Mouse (Mus musculus): ENCODE measurements around the gene Plin3. TPM values are rescaled to one million over a fixed set of nuclear protein-coding genes. Genes with fewer than 3 reads are reported as not detected.

The Plin3 gene
- polyA plus RNA-seq, 1 experiment from 2014 or later = 30.2 TPM

GRCm38 (mm10) chr17:56296201-56296600 is 3.5 kb upstream of the Plin3 start:
- H3K4me1 ChIP-seq = peaks cover 9% of the 10 kb centered on the region
- WGBS (ENCODE audit: insufficient replicate concordance) = 48% methylated on average over 1 of the region's 1 CpGs
- no peak overlapping the region for H3K9ac ChIP-seq
- H3K27ac ChIP-seq = no peak overlapping the region
- no peaks in the 10 kb centered on the region for H3K9me3 ChIP-seq (replicated peaks)
- H3K4me2 ChIP-seq = no peak overlapping the region
- H3K36me3 ChIP-seq = no peaks in the 10 kb centered on the region
- no peak overlapping the region for H3K4me3 ChIP-seq
- ATAC-seq = no peak
- H3K27me3 ChIP-seq (replicated peaks) = no peaks in the 10 kb centered on the region; the same call in 1 of the 2 replicates

- WGBS (ENCODE audit: insufficient replicate concordance) = 83% methylated on average over 19 of the region's 19 CpGs
- H3K4me3 ChIP-seq = no peak overlapping the region
- peaks cover 29% of the 10 kb centered on the region for H3K4me1 ChIP-seq
- no peak overlapping the region for H3K9ac ChIP-seq
- no peaks in the 10 kb centered on the region for H3K36me3 ChIP-seq
- H3K27me3 ChIP-seq (replicated peaks) = no peaks in the 10 kb centered on the region
- no peak for ATAC-seq
- H3K4me2 ChIP-seq = no peak overlapping the region
- H3K9me3 ChIP-seq (replicated peaks) = no peaks in the 10 kb centered on the region
- H3K27ac ChIP-seq = no peak overlapping the region
These were observed 1.6 kb upstream of the Plin3 start for GRCm38 (mm10) chr17:56294241-56294640.

- no peaks in the 10 kb centered on the region for H3K36me3 ChIP-seq
- WGBS (ENCODE audit: insufficient replicate concordance) = 37% methylated on average over 1 of the region's 1 CpGs
- ATAC-seq = no peak
These were observed 618 bp upstream of the Plin3 start for GRCm38 (mm10) chr17:56293291-56293690.

GRCm38 (mm10) chr17:56291826-56292475 is 722 bp downstream of the Plin3 start:
- Histone ChIP-seq H3K9ac (peak overlapping the region; percentile 71; the same call in 1 of the 2 replicates), H3K27ac (peak overlapping the region; percentile 93), H3K4me1 (peaks cover 51% of the 10 kb centered on the region), H3K4me2 (peak overlapping the region; percentile 85), H3K9me3 (replicated peaks) (no peaks in the 10 kb centered on the region), H3K4me3 (no peak overlapping the region), H3K36me3 (peaks cover under 1% of the 10 kb centered on the region; the same call in 1 of the 2 replicates), H3K27me3 (replicated peaks) (no peaks in the 10 kb centered on the region)
- 76% methylated on average over 7 of the region's 7 CpGs for WGBS (ENCODE audit: insufficient replicate concordance)
- ATAC-seq = no peak

More at GRCm38 (mm10) chr17:56293291-56293690, 618 bp upstream of the Plin3 start:
- H3K27ac ChIP-seq = no peak overlapping the region
- H3K4me2 ChIP-seq = no peak overlapping the region
- H3K9me3 ChIP-seq (replicated peaks) = no peaks in the 10 kb centered on the region
- H3K9ac ChIP-seq = no peak overlapping the region
- H3K4me1 ChIP-seq = peaks cover 38% of the 10 kb centered on the region
- no peak overlapping the region for H3K4me3 ChIP-seq
- H3K27me3 ChIP-seq (replicated peaks) = no peaks in the 10 kb centered on the region

GRCm38 (mm10) chr17:56291171-56291511 is 1.5 kb downstream of the Plin3 start:
- peak; percentile 78 for ATAC-seq
- H3K4me3 ChIP-seq = peak overlapping the region; percentile 64
- H3K4me1 ChIP-seq = peaks cover 60% of the 10 kb centered on the region
- peaks cover 8% of the 10 kb centered on the region for H3K36me3 ChIP-seq
- under 1% methylated on average over 16 of the region's 16 CpGs for WGBS (ENCODE audit: insufficient replicate concordance)
- no peaks in the 10 kb centered on the region for H3K27me3 ChIP-seq (replicated peaks)
- no peaks in the 10 kb centered on the region for H3K9me3 ChIP-seq (replicated peaks)
- peak overlapping the region; percentile 93 for H3K27ac ChIP-seq
- peak overlapping the region; percentile 85 for H3K4me2 ChIP-seq
- H3K9ac ChIP-seq = peak overlapping the region; percentile 71

GRCm38 (mm10) chr17:56290388-56291170 is 2.1 kb downstream of the Plin3 start:
- Histone ChIP-seq H3K4me3 (peak overlapping the region; percentile 64), H3K9ac (peak overlapping the region; percentile 74), H3K36me3 (peaks cover 14% of the 10 kb centered on the region), H3K27me3 (replicated peaks) (no peaks in the 10 kb centered on the region), H3K4me1 (peaks cover 62% of the 10 kb centered on the region), H3K4me2 (peak overlapping the region; percentile 85), H3K9me3 (replicated peaks) (no peaks in the 10 kb centered on the region), H3K27ac (peak overlapping the region; percentile 93)
- WGBS (ENCODE audit: insufficient replicate concordance) = 2% methylated on average over 17 of the region's 17 CpGs
- ATAC-seq = peak; percentile 84

GRCm38 (mm10) chr17:56289371-56290331 is 3.0 kb downstream of the Plin3 start:
- H3K4me2 ChIP-seq = peak overlapping the region; percentile 85
- 6% methylated on average over 23 of the region's 23 CpGs for whole genome bisulfite sequencing (ENCODE audit: insufficient replicate concordance)
- H3K4me1 ChIP-seq = peaks cover 65% of the 10 kb centered on the region
- H3K9me3 ChIP-seq (replicated peaks) = no peaks in the 10 kb centered on the region
- peak overlapping the region; percentile 64 for H3K4me3 ChIP-seq
- H3K27ac ChIP-seq = peak overlapping the region; percentile 93
- H3K36me3 ChIP-seq = peaks cover 23% of the 10 kb centered on the region
- H3K9ac ChIP-seq = peak overlapping the region; percentile 74
- H3K27me3 ChIP-seq (replicated peaks) = no peaks in the 10 kb centered on the region
- ATAC-seq = peak; percentile 36

- ATAC-seq = no peak
- H3K9ac ChIP-seq = peak overlapping the region; percentile 74; the same call in 1 of the 2 replicates
These were observed 3.8 kb downstream of the Plin3 start for GRCm38 (mm10) chr17:56288866-56289265.

GRCm38 (mm10) chr17:56287830-56288229 is 4.8 kb downstream of the Plin3 start:
- Histone ChIP-seq H3K4me2 (peak overlapping the region; percentile 85), H3K27ac (peak overlapping the region; percentile 93), H3K4me3 (peak overlapping the region; percentile 28), H3K9ac (peak overlapping the region; percentile 45), H3K4me1 (peaks cover 70% of the 10 kb centered on the region), H3K36me3 (peaks cover 40% of the 10 kb centered on the region), H3K27me3 (replicated peaks) (no peaks in the 10 kb centered on the region), H3K9me3 (replicated peaks) (no peaks in the 10 kb centered on the region)
- ATAC-seq = peak; percentile 56
- WGBS (ENCODE audit: insufficient replicate concordance) = 38% methylated on average over 3 of the region's 3 CpGs

More at GRCm38 (mm10) chr17:56288866-56289265, 3.8 kb downstream of the Plin3 start:
- Histone ChIP-seq H3K27ac (peak overlapping the region; percentile 93), H3K4me3 (peak overlapping the region; percentile 64), H3K27me3 (replicated peaks) (no peaks in the 10 kb centered on the region), H3K4me1 (peaks cover 65% of the 10 kb centered on the region), H3K4me2 (peak overlapping the region; percentile 85), H3K36me3 (peaks cover 31% of the 10 kb centered on the region), H3K9me3 (replicated peaks) (no peaks in the 10 kb centered on the region)
- 26% methylated on average over 3 of the region's 3 CpGs for WGBS (ENCODE audit: insufficient replicate concordance)

GRCm38 (mm10) chr17:56285995-56286394 is 6.7 kb downstream of the Plin3 start:
- no peak for ATAC-seq
- peaks cover 56% of the 10 kb centered on the region for H3K36me3 ChIP-seq
- no peak overlapping the region for H3K4me2 ChIP-seq
- 88% methylated on average over 11 of the region's 11 CpGs for WGBS (ENCODE audit: insufficient replicate concordance)
- H3K27ac ChIP-seq = no peak overlapping the region
- H3K27me3 ChIP-seq (replicated peaks) = no peaks in the 10 kb centered on the region
- H3K9me3 ChIP-seq (replicated peaks) = no peaks in the 10 kb centered on the region
- H3K4me3 ChIP-seq = no peak overlapping the region
- H3K9ac ChIP-seq = no peak overlapping the region
- H3K4me1 ChIP-seq = peaks cover 68% of the 10 kb centered on the region

GRCm38 (mm10) chr17:56283316-56283715 is 9.4 kb downstream of the Plin3 start:
- H3K4me3 ChIP-seq = no peak overlapping the region
- H3K9me3 ChIP-seq (replicated peaks) = no peaks in the 10 kb centered on the region
- no peak overlapping the region for H3K9ac ChIP-seq
- peaks cover 58% of the 10 kb centered on the region for H3K4me1 ChIP-seq
- WGBS (ENCODE audit: insufficient replicate concordance) = 71% methylated on average over 8 of the region's 8 CpGs
- H3K27me3 ChIP-seq (replicated peaks) = no peaks in the 10 kb centered on the region
- H3K36me3 ChIP-seq = peaks cover 72% of the 10 kb centered on the region
- 0 out of 2 replicates have a peak overlapping the region, but pooled peaks have one; percentile 1 for H3K27ac ChIP-seq
- ATAC-seq = no peak
- H3K4me2 ChIP-seq = no peak overlapping the region

Measured in liver, embryonic 12.5 days (tissue).